Mouse (Mus musculus): ENCODE results near the gene Tgif1. TPM values are rescaled to one million over a fixed set of nuclear protein-coding genes. Genes with fewer than 3 reads are reported as not detected.

The Tgif1 gene
- polyA plus RNA-seq (2012; rRNA removed) = 77.2 and 79.5 TPM in 2 replicates

GRCm38 (mm10) chr17:70853436-70853905, at the start of gene Tgif1:
Tgif1 (minus strand) TSS chr17:70853546.
- peak; percentile 45 for DNase-seq (ENCODE audit: low spot score)

- no peak for DNase-seq (ENCODE audit: low spot score)
Measured at GRCm38 (mm10) chr17:70900660-70901059, 47.3 kb upstream of the Tgif1 start.

GRCm38 (mm10) chr17:70899642-70900041, 46.3 kb upstream of the Tgif1 start:
- DNase-seq (ENCODE audit: low spot score) = no peak

- DNase-seq (ENCODE audit: low spot score) = no peak
Measured at GRCm38 (mm10) chr17:70894867-70895266, 41.5 kb upstream of the Tgif1 start.

GRCm38 (mm10) chr17:70893151-70893550, 39.8 kb upstream of the Tgif1 start:
- DNase-seq (ENCODE audit: low spot score) = no peak

GRCm38 (mm10) chr17:70892288-70893096, 39.1 kb upstream of the Tgif1 start:
- no peak for DNase-seq (ENCODE audit: low spot score)

- DNase-seq (ENCODE audit: low spot score) = no peak
Measured at GRCm38 (mm10) chr17:70890571-70890970, 37.2 kb upstream of the Tgif1 start.

- DNase-seq (ENCODE audit: low spot score) = peak; percentile 33
Measured at GRCm38 (mm10) chr17:70888657-70889056, 35.3 kb upstream of the Tgif1 start.

GRCm38 (mm10) chr17:70887848-70888247, 34.5 kb upstream of the Tgif1 start:
- DNase-seq (ENCODE audit: low spot score) = no peak

GRCm38 (mm10) chr17:70886641-70887391, 33.5 kb upstream of the Tgif1 start:
- DNase-seq (ENCODE audit: low spot score) = no peak

GRCm38 (mm10) chr17:70885868-70886267, 32.5 kb upstream of the Tgif1 start:
- DNase-seq (ENCODE audit: low spot score) = no peak

- no peak for DNase-seq (ENCODE audit: low spot score)
Measured at GRCm38 (mm10) chr17:70881934-70882333, 28.6 kb upstream of the Tgif1 start.

- no peak for DNase-seq (ENCODE audit: low spot score)
Measured at GRCm38 (mm10) chr17:70881194-70881593, 27.8 kb upstream of the Tgif1 start.

GRCm38 (mm10) chr17:70878237-70878636, 24.9 kb upstream of the Tgif1 start:
- DNase-seq (ENCODE audit: low spot score) = no peak

GRCm38 (mm10) chr17:70873778-70874124, 20.4 kb upstream of the Tgif1 start:
- DNase-seq (ENCODE audit: low spot score) = no peak

- no peak for DNase-seq (ENCODE audit: low spot score)
Measured at GRCm38 (mm10) chr17:70872936-70873777, 19.8 kb upstream of the Tgif1 start.

- no peak for DNase-seq (ENCODE audit: low spot score)
Measured at GRCm38 (mm10) chr17:70872094-70872929, 19.0 kb upstream of the Tgif1 start.

- DNase-seq (ENCODE audit: low spot score) = no peak
Measured at GRCm38 (mm10) chr17:70871676-70872075, 18.3 kb upstream of the Tgif1 start.

GRCm38 (mm10) chr17:70870581-70870980, 17.2 kb upstream of the Tgif1 start:
- no peak for DNase-seq (ENCODE audit: low spot score)

GRCm38 (mm10) chr17:70868577-70869229, 15.4 kb upstream of the Tgif1 start:
- no peak for DNase-seq (ENCODE audit: low spot score)
